ENCODE assay signal across 8 mouse cellular contexts in the genomic region with DNA sequence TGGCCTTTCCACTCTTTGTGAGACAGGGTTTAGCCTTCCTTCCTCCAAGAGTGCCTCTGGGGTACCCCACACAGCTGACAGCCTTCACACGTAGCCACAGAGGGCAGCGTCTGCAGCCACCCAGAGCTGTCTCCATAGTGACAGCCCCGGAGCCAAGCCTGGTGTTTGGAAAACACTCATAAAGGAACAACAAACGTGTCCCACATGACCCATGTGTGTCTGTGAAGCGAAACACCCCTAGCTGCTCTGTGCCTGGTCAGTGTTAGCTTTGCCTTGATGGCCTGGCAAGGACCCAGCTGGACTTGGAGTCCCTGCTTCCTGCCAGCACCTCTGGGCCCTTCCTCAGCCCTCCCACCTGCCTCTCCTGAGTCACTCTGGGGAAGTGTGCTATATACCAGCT.
DNase-seq lines count a peak whose midpoint lies in the region; ATAC-seq and TF ChIP-seq lines count a peak whose summit lies in the region.

No protein-coding gene starts in this region.

- no peak overlapping the region for H3K4me3 ChIP-seq in liver, adult 2 months (ENCODE audit: insufficient read depth, low read depth, low read length)
- H3K4me3 ChIP-seq in forebrain, embryonic 14.5 days (ENCODE audit: low read depth, low read length) = no peak overlapping the region
- H3K4me3 ChIP-seq in hindbrain, embryonic 14.5 days (replicated peaks; ENCODE audit: low read length) = no peak overlapping the region

- H3K79me2 ChIP-seq in liver, adult 2 months (ENCODE audit: control insufficient read depth, insufficient read depth, low read length) = no peaks in the 10 kb centered on the region

- TF ChIP-seq POLR2A in liver, adult 2 months (IDR thresholded peaks at IDR 0.05; ENCODE audit: extremely low read depth, insufficient read depth, low read length) = no peak

- ATAC-seq in forebrain, embryonic 14.5 days = no peak
- peak; percentile 61 for ATAC-seq in hindbrain, embryonic 14.5 days (ENCODE audit: low FRiP score)
- no peak for ATAC-seq in activated CD4-positive, CD25-positive, alpha-beta regulatory T cell, adult 4 months

- peak; percentile 27 for DNase-seq in liver, adult 2 months (ENCODE audit: extremely low read depth, low read depth, low spot score)
- DNase-seq in liver = no peak
- no peak for DNase-seq in forebrain, embryonic 14.5 days (ENCODE audit: low spot score)
- DNase-seq in hindbrain, embryonic 14.5 days (ENCODE audit: low spot score) = no peak
- DNase-seq in lung, adult 18-20 months = peak; percentile 79 to 88
- peak; percentile 46 for DNase-seq in retina, embryonic 14.5 days (ENCODE audit: low spot score)
- DNase-seq in embryo, embryonic 9.5 days (ENCODE audit: extremely low spot score) = no peak

- TF ChIP-seq CTCF in liver, adult 2 months (IDR thresholded peaks at IDR 0.05; ENCODE audit: low read depth, low read length) = no peak

- WGBS in liver, adult 2 months = 10% methylated on average over 5 of the region's 5 CpGs
- WGBS in forebrain, embryonic 14.5 days = 20% methylated on average over 5 of the region's 5 CpGs
- 2% methylated on average over 5 of the region's 5 CpGs for WGBS in hindbrain, embryonic 14.5 days

- H3K27me3 ChIP-seq in liver, adult 2 months (ENCODE audit: control insufficient read depth, insufficient read depth, low read length) = no peaks in the 10 kb centered on the region
- H3K27me3 ChIP-seq in forebrain, embryonic 14.5 days (replicated peaks; ENCODE audit: control insufficient read depth, insufficient read depth, low read length) = no peaks in the 10 kb centered on the region
- no peaks in the 10 kb centered on the region for H3K27me3 ChIP-seq in hindbrain, embryonic 14.5 days (ENCODE audit: control insufficient read depth, insufficient read depth, low read length)

- H3K36me3 ChIP-seq in liver, adult 2 months (ENCODE audit: control insufficient read depth, insufficient read depth, low read length) = no peaks in the 10 kb centered on the region
- no peaks in the 10 kb centered on the region for H3K36me3 ChIP-seq in forebrain, embryonic 14.5 days (ENCODE audit: control insufficient read depth, insufficient read depth, low read length)
- no peaks in the 10 kb centered on the region for H3K36me3 ChIP-seq in hindbrain, embryonic 14.5 days (replicated peaks; ENCODE audit: control insufficient read depth, insufficient read depth)

- no peak overlapping the region for H3K4me2 ChIP-seq in forebrain, embryonic 14.5 days (ENCODE audit: low read length)
- H3K4me2 ChIP-seq in hindbrain, embryonic 14.5 days (replicated peaks) = no peak overlapping the region

- no peaks in the 10 kb centered on the region for H3K9me3 ChIP-seq in forebrain, embryonic 14.5 days (replicated peaks; ENCODE audit: control insufficient read depth, low read length)
- H3K9me3 ChIP-seq in hindbrain, embryonic 14.5 days (ENCODE audit: control insufficient read depth, low read length) = no peaks in the 10 kb centered on the region

- no peak overlapping the region for H3K27ac ChIP-seq in liver, adult 2 months (replicated peaks; ENCODE audit: insufficient read depth, low read depth, low read length)
- H3K27ac ChIP-seq in forebrain, embryonic 14.5 days (ENCODE audit: low read depth, low read length) = peak overlapping the region; percentile 15; the same call in 1 of the 2 replicates
- H3K27ac ChIP-seq in hindbrain, embryonic 14.5 days = peak overlapping the region; percentile 69

- no peak overlapping the region for H3K9ac ChIP-seq in liver, adult 2 months (ENCODE audit: low read depth, low read length)
- H3K9ac ChIP-seq in forebrain, embryonic 14.5 days (ENCODE audit: low read length) = peak overlapping the region; percentile 17; the same call in 1 of the 2 replicates
- no peak overlapping the region for H3K9ac ChIP-seq in hindbrain, embryonic 14.5 days

- no peaks in the 10 kb centered on the region for H3K4me1 ChIP-seq in liver, adult 2 months (ENCODE audit: control insufficient read depth, insufficient read depth, low read length)
- H3K4me1 ChIP-seq in forebrain, embryonic 14.5 days (ENCODE audit: control insufficient read depth, insufficient read depth, low read length) = peaks cover 19% of the 10 kb centered on the region
- peaks cover 41% of the 10 kb centered on the region for H3K4me1 ChIP-seq in hindbrain, embryonic 14.5 days (replicated peaks; ENCODE audit: control insufficient read depth, insufficient read depth, low read length)

Comparison
In these comparisons a context has a peak if more than half of its experiments do, and no peak if none do; other contexts are left out.
1. DNase-seq: peak in liver, adult 2 months (single experiment), lung, adult 18-20 months (2 of 2) and retina, embryonic 14.5 days (single experiment); none in liver (single experiment), forebrain, embryonic 14.5 days (single experiment), hindbrain, embryonic 14.5 days (single experiment) and embryo, embryonic 9.5 days (single experiment).